Mouse (Mus musculus): Measurements from ENCODE around the gene Tmem30c.
"Not testable (repeated sequence)": the region's sequence is repeated elsewhere in the genome, so short reads cannot be mapped to it uniquely, and the experiment has no call there.

Tmem30c gene

GRCm38 (mm10) chr16:57231937-57232310, 60.7 kb downstream of the Tmem30c start:
- not testable (repeated sequence) for DNase-seq (ENCODE audit: low spot score in 2 of 2)

- peak; percentile 85 to 92 for DNase-seq (ENCODE audit: low spot score in 2 of 2)
Measured at GRCm38 (mm10) chr16:57231089-57231936, 61.4 kb downstream of the Tmem30c start, which contains the start of gene Tbc1d23. Gene Tbc1d23, minus strand, starts transcription at chr16:57231504.

- no peak for DNase-seq (ENCODE audit: low spot score in 2 of 2)
Measured at GRCm38 (mm10) chr16:57226444-57226843, 66.2 kb downstream of the Tmem30c start.

GRCm38 (mm10) chr16:57220361-57220760, 72.3 kb downstream of the Tmem30c start:
- no peak for DNase-seq (ENCODE audit: low spot score in 2 of 2)

Data from spleen, postnatal 14 days (tissue).